Mouse (Mus musculus) thymus, adult 2 months (tissue): ENCODE data around the gene Ccdc146.

Source experiments
- CTCF ChIP-seq: fragments of 200-500 bp; IDR thresholded peaks from 2 replicates; pipeline ENCODE4 v1.5.1; 2012; ENCODE audit warnings: mild to moderate bottlenecking, control low read depth, low read length, moderate library complexity, borderline replicate concordance; ENCODE audit not compliant: control insufficient read depth, poor library complexity, insufficient read depth; ENCODE audit errors: extremely low read depth
- POLR2A ChIP-seq: fragments of 200-500 bp; IDR thresholded peaks from 2 replicates; pipeline ENCODE4 v1.6.1; 2012; ENCODE audit warnings: mild to moderate bottlenecking, low read length, control low read depth, moderate library complexity; ENCODE audit not compliant: control insufficient read depth, poor library complexity, insufficient read depth; ENCODE audit errors: extremely low read depth

- TF ChIP-seq POLR2A = no peak
- TF ChIP-seq CTCF = no peak
These were observed 179.2 kb downstream of the Ccdc146 start for GRCm38 (mm10) chr5:21245241-21245640.
